Mouse (Mus musculus): ENCODE measurements at regions not wholly inside any gene's neighbourhood (a gene's known extent, or its start where the extent isn't known, plus 50 kb on each side); places are given as distances from the start of the nearest gene placed in this dataset.

GRCm38 (mm10) chr15:88063041-88063440 lies 518.9 kb downstream of the Fam19a5 start:
- no peak overlapping the region for H3K27ac ChIP-seq (ENCODE audit: insufficient read depth, low read length)
- no peaks in the 10 kb centered on the region for H3K4me1 ChIP-seq (ENCODE audit: control insufficient read depth, insufficient read depth, low read length)
- TF ChIP-seq CTCF (IDR thresholded peaks at IDR 0.05; ENCODE audit: extremely low read depth, insufficient read depth, low read length) = no peak
- no peak for TF ChIP-seq POLR2A (IDR thresholded peaks at IDR 0.05; ENCODE audit: extremely low read depth, insufficient read depth, low read length)
- no peak overlapping the region for H3K4me3 ChIP-seq (ENCODE audit: insufficient read depth, low read length)

- no peak for TF ChIP-seq POLR2A (IDR thresholded peaks at IDR 0.05; ENCODE audit: extremely low read depth, insufficient read depth, low read length)
- no peak for TF ChIP-seq CTCF (IDR thresholded peaks at IDR 0.05; ENCODE audit: extremely low read depth, insufficient read depth, low read length)
- H3K4me1 ChIP-seq (ENCODE audit: control insufficient read depth, insufficient read depth, low read length) = no peaks in the 10 kb centered on the region
- H3K27ac ChIP-seq (ENCODE audit: insufficient read depth, low read length) = no peak overlapping the region
- no peak overlapping the region for H3K4me3 ChIP-seq (ENCODE audit: insufficient read depth, low read length)
Measured at GRCm38 (mm10) chr15:88068476-88068875, 524.4 kb downstream of the Fam19a5 start.

GRCm38 (mm10) chr15:88072676-88073075 lies 527.4 kb upstream of the Zdhhc25 start:
- Histone ChIP-seq H3K27ac (ENCODE audit: insufficient read depth, low read length) (no peak overlapping the region), H3K4me3 (ENCODE audit: insufficient read depth, low read length) (no peak overlapping the region), H3K4me1 (ENCODE audit: control insufficient read depth, insufficient read depth, low read length) (no peaks in the 10 kb centered on the region)
- no peak for TF ChIP-seq CTCF (IDR thresholded peaks at IDR 0.05; ENCODE audit: extremely low read depth, insufficient read depth, low read length)
- no peak for TF ChIP-seq POLR2A (IDR thresholded peaks at IDR 0.05; ENCODE audit: extremely low read depth, insufficient read depth, low read length)

- H3K27ac ChIP-seq (ENCODE audit: insufficient read depth, low read length) = no peak overlapping the region
- no peak overlapping the region for H3K4me3 ChIP-seq (ENCODE audit: insufficient read depth, low read length)
- TF ChIP-seq CTCF (IDR thresholded peaks at IDR 0.05; ENCODE audit: extremely low read depth, insufficient read depth, low read length) (no peak), POLR2A (IDR thresholded peaks at IDR 0.05; ENCODE audit: extremely low read depth, insufficient read depth, low read length) (no peak)
- H3K4me1 ChIP-seq (ENCODE audit: control insufficient read depth, insufficient read depth, low read length) = no peaks in the 10 kb centered on the region
Measured at GRCm38 (mm10) chr15:88083911-88084310, 516.2 kb upstream of the Zdhhc25 start.

DNA sequence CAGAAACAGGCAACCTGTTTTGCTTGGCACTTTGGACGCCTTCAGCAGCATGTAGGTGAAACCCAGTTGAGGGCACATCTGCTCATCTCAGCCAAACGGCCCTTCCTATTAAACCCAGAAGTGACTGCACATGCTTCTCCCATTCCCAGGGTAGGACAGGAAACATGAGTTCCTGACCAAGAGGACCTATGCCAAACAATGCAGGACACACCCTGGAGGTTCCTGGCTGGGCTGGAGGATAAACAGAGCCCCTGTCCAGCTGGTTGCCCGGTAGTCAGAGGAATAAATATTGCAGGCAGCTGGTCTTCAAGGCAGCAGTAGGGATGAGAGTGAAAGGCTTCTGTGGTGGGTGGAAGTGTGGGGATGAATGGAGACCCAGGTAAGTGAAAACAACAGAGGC lies 514.5 kb upstream of the Zdhhc25 start:
- Histone ChIP-seq H3K4me1 (ENCODE audit: control insufficient read depth, insufficient read depth, low read length) (no peaks in the 10 kb centered on the region; the same call in 1 of the 2 replicates), H3K4me3 (ENCODE audit: insufficient read depth, low read length) (no peak overlapping the region), H3K27ac (ENCODE audit: insufficient read depth, low read length) (no peak overlapping the region)
- TF ChIP-seq CTCF (IDR thresholded peaks at IDR 0.05; ENCODE audit: extremely low read depth, insufficient read depth, low read length) (no peak), POLR2A (IDR thresholded peaks at IDR 0.05; ENCODE audit: extremely low read depth, insufficient read depth, low read length) (no peak)

DNA sequence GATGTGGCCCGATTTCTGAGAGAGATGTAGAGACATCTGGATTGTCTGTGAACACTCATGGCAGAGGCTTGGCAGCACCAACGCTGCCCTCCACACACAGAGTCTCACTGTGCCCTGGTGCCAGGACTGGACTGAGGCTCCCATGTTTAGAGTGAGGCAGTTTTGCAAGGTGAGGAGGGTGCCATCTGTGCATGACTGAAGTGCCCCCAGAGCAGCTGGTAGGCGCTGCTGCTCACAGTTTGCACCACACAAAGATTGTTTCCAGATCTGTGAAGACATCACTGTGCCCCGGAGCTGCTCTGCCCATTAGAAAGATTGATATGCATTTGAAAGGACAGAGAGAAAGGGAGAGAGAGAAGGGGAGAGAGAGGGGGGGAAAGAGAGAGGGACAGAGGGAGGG lies 510.6 kb upstream of the Zdhhc25 start:
- H3K27ac ChIP-seq (ENCODE audit: insufficient read depth, low read length) = no peak overlapping the region
- H3K4me1 ChIP-seq (ENCODE audit: control insufficient read depth, insufficient read depth, low read length) = no peaks in the 10 kb centered on the region; the same call in 1 of the 2 replicates
- TF ChIP-seq CTCF (IDR thresholded peaks at IDR 0.05; ENCODE audit: extremely low read depth, insufficient read depth, low read length) (no peak), POLR2A (IDR thresholded peaks at IDR 0.05; ENCODE audit: extremely low read depth, insufficient read depth, low read length) (no peak)
- H3K4me3 ChIP-seq (ENCODE audit: insufficient read depth, low read length) = no peak overlapping the region

GRCm38 (mm10) chr15:88091390-88091789 lies 508.7 kb upstream of the Zdhhc25 start:
- no peak overlapping the region for H3K27ac ChIP-seq (ENCODE audit: insufficient read depth, low read length)
- no peaks in the 10 kb centered on the region; the same call in 1 of the 2 replicates for H3K4me1 ChIP-seq (ENCODE audit: control insufficient read depth, insufficient read depth, low read length)
- no peak overlapping the region for H3K4me3 ChIP-seq (ENCODE audit: insufficient read depth, low read length)
- TF ChIP-seq POLR2A (IDR thresholded peaks at IDR 0.05; ENCODE audit: extremely low read depth, insufficient read depth, low read length) = no peak
- TF ChIP-seq CTCF (IDR thresholded peaks at IDR 0.05; ENCODE audit: extremely low read depth, insufficient read depth, low read length) = no peak

GRCm38 (mm10) chr15:88120376-88120775 lies 479.7 kb upstream of the Zdhhc25 start:
- no peak for TF ChIP-seq CTCF (IDR thresholded peaks at IDR 0.05; ENCODE audit: extremely low read depth, insufficient read depth, low read length)
- no peak for TF ChIP-seq POLR2A (IDR thresholded peaks at IDR 0.05; ENCODE audit: extremely low read depth, insufficient read depth, low read length)
- H3K4me1 ChIP-seq (ENCODE audit: control insufficient read depth, insufficient read depth, low read length) = no peaks in the 10 kb centered on the region
- H3K4me3 ChIP-seq (ENCODE audit: insufficient read depth, low read length) = no peak overlapping the region
- H3K27ac ChIP-seq (ENCODE audit: insufficient read depth, low read length) = no peak overlapping the region

DNA sequence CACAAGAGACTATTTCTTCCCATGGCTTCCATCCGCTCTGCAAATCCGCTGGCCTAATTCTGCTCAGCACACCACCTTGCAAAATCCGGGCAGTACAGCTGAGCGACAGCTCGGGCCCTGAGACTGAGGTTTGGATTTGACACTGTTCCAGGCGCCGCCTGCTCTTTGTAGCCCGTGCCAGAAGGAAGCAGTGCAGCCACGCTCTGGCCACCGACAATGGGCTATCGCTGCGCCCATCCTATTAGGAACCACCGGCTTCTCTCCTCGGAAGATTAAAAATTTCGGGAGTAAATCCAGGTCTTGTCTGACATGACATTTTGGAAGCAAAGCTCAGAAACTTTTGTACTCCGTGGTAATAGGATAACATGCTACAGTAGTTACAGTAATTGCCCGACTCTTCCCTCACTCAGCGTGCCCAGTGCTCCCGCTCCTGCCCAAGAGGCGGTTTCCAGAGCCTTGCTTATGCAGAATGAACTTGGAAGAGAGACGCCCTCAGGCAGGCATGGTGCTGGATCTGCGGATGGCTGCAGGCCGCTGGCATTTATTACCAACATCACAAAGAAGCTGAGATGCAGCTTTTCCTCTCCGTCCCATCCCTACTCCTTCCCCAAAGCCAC lies 476.1 kb upstream of the Zdhhc25 start:
- no peaks in the 10 kb centered on the region for H3K4me1 ChIP-seq (ENCODE audit: control insufficient read depth, insufficient read depth, low read length)
- no peak overlapping the region for H3K27ac ChIP-seq (ENCODE audit: insufficient read depth, low read length)
- no peak for TF ChIP-seq POLR2A (IDR thresholded peaks at IDR 0.05; ENCODE audit: extremely low read depth, insufficient read depth, low read length)
- no peak for TF ChIP-seq CTCF (IDR thresholded peaks at IDR 0.05; ENCODE audit: extremely low read depth, insufficient read depth, low read length)
- H3K4me3 ChIP-seq (ENCODE audit: insufficient read depth, low read length) = no peak overlapping the region

GRCm38 (mm10) chr15:88146118-88146517 lies 454.0 kb upstream of the Zdhhc25 start:
- Histone ChIP-seq H3K4me3 (ENCODE audit: insufficient read depth, low read length) (no peak overlapping the region), H3K27ac (ENCODE audit: insufficient read depth, low read length) (no peak overlapping the region), H3K4me1 (ENCODE audit: control insufficient read depth, insufficient read depth, low read length) (no peaks in the 10 kb centered on the region)
- TF ChIP-seq POLR2A (IDR thresholded peaks at IDR 0.05; ENCODE audit: extremely low read depth, insufficient read depth, low read length) (no peak), CTCF (IDR thresholded peaks at IDR 0.05; ENCODE audit: extremely low read depth, insufficient read depth, low read length) (peak; percentile 74)

All from cortical plate, adult 2 months (tissue).